Mouse (Mus musculus) stomach, embryonic 14.5 days (tissue): ENCODE results near the gene Knop1. TPM values are rescaled to one million over a fixed set of nuclear protein-coding genes. Genes with fewer than 3 reads are reported as not detected.

Source experiments
- ATAC-seq: fragments of 200-750 bp; cut with Nextera tagmentation; 2 replicates; pipeline ENCODE4 v1.8.0; 2017; ENCODE audit warnings: low read depth, moderate TSS enrichment; ENCODE audit not compliant: insufficient number of reproducible peaks, insufficient read depth, low FRiP score
- H3K27ac ChIP-seq: fragments of 300-500 bp; sonication (generic); 2 replicates; pipeline ENCODE4 v1.5.1; 2014; ENCODE audit warnings: mild to moderate bottlenecking, low read length, moderate library complexity, mixed read lengths
- H3K27me3 ChIP-seq: fragments of 300-500 bp; sonication (generic); 2 replicates; pipeline ENCODE4 v1.6.1; 2014; ENCODE audit warnings: low read length, control low read depth, mixed read lengths; ENCODE audit not compliant: control insufficient read depth, insufficient read depth
- H3K36me3 ChIP-seq: fragments of 300-500 bp; sonication (generic); 2 replicates; pipeline ENCODE4 v1.6.1; 2014; ENCODE audit warnings: mild to moderate bottlenecking, control low read depth, low read length, moderate library complexity, mixed read lengths; ENCODE audit not compliant: control insufficient read depth, insufficient read depth
- H3K4me1 ChIP-seq: fragments of 300-500 bp; sonication (generic); 2 replicates; pipeline ENCODE4 v1.6.1; 2014; ENCODE audit warnings: low read length, control low read depth, mixed read lengths; ENCODE audit not compliant: control insufficient read depth, insufficient read depth
- H3K4me2 ChIP-seq: fragments of 300-500 bp; sonication (generic); replicated peaks from 2 replicates; pipeline ENCODE4 v1.6.1; 2014; ENCODE audit warnings: low read depth, low read length, control low read depth
- H3K4me3 ChIP-seq: fragments of 300-500 bp; sonication (generic); 2 replicates; pipeline ENCODE4 v1.5.1; 2014; ENCODE audit warnings: low read depth, low read length, control low read depth
- H3K9ac ChIP-seq: fragments of 300-500 bp; sonication (generic); replicated peaks from 2 replicates; pipeline ENCODE4 v1.6.1; 2014; ENCODE audit warnings: low read depth, mild to moderate bottlenecking, control low read depth, low read length, moderate library complexity, mixed read lengths
- H3K9me3 ChIP-seq: fragments of 300-500 bp; sonication (generic); 2 replicates; pipeline ENCODE4 v1.6.1; 2016; ENCODE audit warnings: low read depth, low read length, control low read depth; ENCODE audit not compliant: control insufficient read depth
- WGBS: fragments of 180-500 bp; shearing (Covaris S2); extraction: QIAGEN DNeasy Blood & Tissue Kit; methylation state at CpG from one replicate; pipeline ENCODE4 v1.1.7; 2014; 5-methylcytosine and 5-hydroxymethylcytosine counted together
- polyA plus RNA-seq: library from polyadenylated mRNA; unstranded; fragments of >200 nt; fragmentation: Nextera tagmentation; extraction: Ambion mirVana; gene quantifications from 2 replicates; pipeline ENCODE4 v1.2.1, GENCODE M21; 2014

The Knop1 gene
- polyA plus RNA-seq, 1 experiment from 2014 or later: 108 TPM

GRCm38 (mm10) chr7:118841796-118842195, 14.3 kb downstream of the Knop1 start:
- ATAC-seq: no peak
- Histone ChIP-seq H3K36me3 (peaks cover 60% of the 10 kb centered on the region), H3K4me2 (no peak overlapping the region), H3K4me1 (no peaks in the 10 kb centered on the region), H3K27me3 (no peaks in the 10 kb centered on the region), H3K9ac (no peak overlapping the region), H3K9me3 (no peaks in the 10 kb centered on the region), H3K27ac (no peak overlapping the region), H3K4me3 (no peak overlapping the region)
- WGBS: 47% methylated on average over 1 of the region's 1 CpGs

DNA sequence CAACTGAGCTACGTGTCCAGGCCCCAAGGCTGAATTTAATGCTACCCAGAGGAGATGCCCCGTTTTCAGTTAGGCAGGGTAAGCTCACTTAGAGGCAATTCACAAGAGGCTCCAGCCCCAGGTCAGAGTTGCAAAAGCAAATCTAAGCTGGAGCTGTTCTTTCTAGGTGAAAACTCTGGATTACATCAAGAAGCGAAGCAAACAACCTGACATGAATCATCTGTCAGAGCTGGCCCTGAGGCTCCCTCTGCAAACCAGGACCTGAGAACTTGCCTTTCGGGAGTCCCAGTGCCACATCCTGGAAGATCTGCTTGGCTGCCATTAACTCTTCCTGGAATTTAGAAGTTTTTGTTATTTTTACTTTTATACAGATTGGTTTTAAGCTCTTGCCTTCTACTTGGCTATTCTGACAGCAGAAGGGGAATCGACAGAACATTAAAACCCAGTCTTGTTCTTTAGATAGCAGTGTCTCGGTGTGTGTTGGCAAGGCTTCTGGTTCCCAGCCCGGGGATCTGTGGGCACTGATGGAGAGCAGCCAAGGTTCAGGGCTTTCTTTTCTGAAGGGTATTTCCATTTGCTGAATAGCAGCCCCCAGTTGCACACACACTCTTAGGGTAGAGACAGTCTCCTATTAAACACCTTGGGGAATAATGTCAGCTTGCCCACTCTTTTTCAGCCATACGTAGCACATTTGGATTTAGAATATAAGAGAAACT, 14.9 kb downstream of the Knop1 start:
- Histone ChIP-seq H3K4me1 (no peaks in the 10 kb centered on the region), H3K27me3 (no peaks in the 10 kb centered on the region), H3K27ac (no peak overlapping the region), H3K4me2 (no peak overlapping the region), H3K9ac (no peak overlapping the region), H3K4me3 (no peak overlapping the region), H3K9me3 (no peaks in the 10 kb centered on the region), H3K36me3 (peaks cover 59% of the 10 kb centered on the region)
- WGBS: 71% methylated on average over 8 of the region's 8 CpGs
- no peak for ATAC-seq

- Histone ChIP-seq H3K9me3 (no peaks in the 10 kb centered on the region), H3K9ac (no peak overlapping the region), H3K4me2 (no peak overlapping the region), H3K27me3 (no peaks in the 10 kb centered on the region), H3K36me3 (peaks cover 38% of the 10 kb centered on the region; the same call in 1 of the 2 replicates), H3K4me3 (no peak overlapping the region), H3K27ac (no peak overlapping the region), H3K4me1 (no peaks in the 10 kb centered on the region)
- no peak for ATAC-seq
- WGBS: 92% methylated on average over 5 of the region's 5 CpGs
Measured at GRCm38 (mm10) chr7:118837901-118838300, 18.2 kb downstream of the Knop1 start.

DNA sequence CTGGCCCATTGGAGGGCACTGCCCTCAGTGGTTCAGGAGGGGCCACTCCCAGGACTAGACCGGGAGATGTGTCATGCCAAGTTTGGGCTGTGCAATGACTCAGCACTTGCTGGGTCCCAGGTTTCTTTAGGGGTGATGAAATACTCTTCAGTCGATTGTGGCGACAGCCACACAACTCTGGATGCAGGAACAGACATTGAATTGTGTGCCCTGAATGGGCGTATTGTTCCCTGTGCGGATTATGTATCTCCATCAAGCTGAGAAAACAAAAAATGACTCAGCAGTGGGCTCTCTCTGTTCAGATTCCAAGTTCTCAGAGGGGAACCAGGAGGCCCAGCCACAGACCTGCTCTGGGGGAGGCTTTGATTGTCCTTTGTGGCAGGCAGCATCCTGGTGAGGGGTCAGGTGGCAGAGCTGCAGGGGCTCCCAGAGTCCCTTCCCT, 28.1 kb downstream of the Knop1 start:
- no peak for ATAC-seq
- 69% methylated on average over 5 of the region's 5 CpGs for WGBS

DNA sequence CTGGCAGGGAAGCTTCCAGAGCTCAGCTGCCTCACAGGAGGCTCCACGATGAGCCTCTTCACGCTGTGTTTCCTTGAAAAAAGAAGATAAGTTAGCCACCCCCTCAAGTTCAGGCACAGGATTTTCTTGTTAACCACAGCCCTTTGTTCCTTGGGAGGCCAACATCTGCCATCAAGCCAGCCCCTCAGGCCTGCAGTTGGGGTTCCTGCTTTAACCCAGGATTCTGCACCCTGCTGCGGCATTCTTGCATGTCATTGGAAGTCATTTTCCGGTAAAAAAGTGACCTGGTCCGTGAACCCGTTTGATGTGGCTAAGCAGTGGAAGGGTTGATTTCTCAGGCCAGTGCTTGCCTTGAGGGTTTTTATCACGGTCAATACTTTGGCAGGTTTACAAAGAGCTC, 31.6 kb downstream of the Knop1 start:
- WGBS: 65% methylated on average over 7 of the region's 7 CpGs

More for the DNA sequence above, 28.1 kb downstream of the Knop1 start:
- Histone ChIP-seq H3K4me3 (no peak overlapping the region), H3K4me1 (no peaks in the 10 kb centered on the region), H3K27ac (no peak overlapping the region), H3K4me2 (no peak overlapping the region), H3K27me3 (no peaks in the 10 kb centered on the region), H3K36me3 (peaks cover 11% of the 10 kb centered on the region; the same call in 1 of the 2 replicates), H3K9ac (no peak overlapping the region), H3K9me3 (no peaks in the 10 kb centered on the region)

DNA sequence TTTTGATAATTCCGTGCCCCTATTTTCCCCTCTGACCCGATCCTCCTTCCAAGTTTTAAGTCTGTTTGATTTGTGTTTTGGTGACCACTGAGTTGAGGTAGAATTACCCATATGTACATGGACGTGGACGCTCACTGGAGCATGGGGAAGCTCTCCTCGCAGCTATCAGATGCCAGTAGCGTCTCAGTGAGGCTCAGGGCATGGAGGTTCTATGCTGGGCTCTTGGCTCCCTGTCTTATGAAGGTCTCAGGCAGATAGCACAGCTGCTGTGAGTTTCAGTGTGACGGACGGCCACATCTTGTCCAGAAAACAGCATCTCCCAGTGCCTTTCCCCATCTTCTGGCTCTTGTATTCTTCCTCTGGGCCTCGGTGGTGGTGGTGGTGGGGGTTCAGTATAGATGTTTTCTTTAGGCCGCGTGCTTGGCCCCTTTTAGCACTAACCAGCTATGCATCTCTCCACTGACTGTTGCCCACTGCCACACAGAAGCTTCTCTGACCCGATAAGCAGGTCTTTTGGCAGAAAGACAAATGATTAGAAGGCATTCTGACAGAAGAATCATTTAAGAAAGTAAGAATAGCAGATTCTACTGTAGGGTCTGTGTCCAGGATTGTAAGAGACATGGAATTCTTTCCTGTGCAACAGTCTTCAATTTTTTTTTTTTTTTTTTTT, 34.0 kb downstream of the Knop1 start:
- WGBS: 90% methylated on average over 12 of the region's 12 CpGs
- no peaks in the 10 kb centered on the region for H3K27me3 ChIP-seq
- no peaks in the 10 kb centered on the region for H3K4me1 ChIP-seq
- no peak overlapping the region for H3K9ac ChIP-seq
- H3K27ac ChIP-seq: no peak overlapping the region
- peaks cover 16% of the 10 kb centered on the region; the same call in 1 of the 2 replicates for H3K36me3 ChIP-seq
- no peak overlapping the region for H3K4me2 ChIP-seq
- H3K9me3 ChIP-seq: no peaks in the 10 kb centered on the region
- H3K4me3 ChIP-seq: no peak overlapping the region
- ATAC-seq: no peak

More for the DNA sequence above, 31.6 kb downstream of the Knop1 start:
- peaks cover 11% of the 10 kb centered on the region; the same call in 1 of the 2 replicates for H3K36me3 ChIP-seq
- H3K9ac ChIP-seq: no peak overlapping the region
- ATAC-seq: no peak
- H3K4me2 ChIP-seq: no peak overlapping the region
- H3K4me3 ChIP-seq: no peak overlapping the region
- H3K4me1 ChIP-seq: no peaks in the 10 kb centered on the region
- no peak overlapping the region for H3K27ac ChIP-seq
- H3K27me3 ChIP-seq: no peaks in the 10 kb centered on the region
- H3K9me3 ChIP-seq: no peaks in the 10 kb centered on the region

DNA sequence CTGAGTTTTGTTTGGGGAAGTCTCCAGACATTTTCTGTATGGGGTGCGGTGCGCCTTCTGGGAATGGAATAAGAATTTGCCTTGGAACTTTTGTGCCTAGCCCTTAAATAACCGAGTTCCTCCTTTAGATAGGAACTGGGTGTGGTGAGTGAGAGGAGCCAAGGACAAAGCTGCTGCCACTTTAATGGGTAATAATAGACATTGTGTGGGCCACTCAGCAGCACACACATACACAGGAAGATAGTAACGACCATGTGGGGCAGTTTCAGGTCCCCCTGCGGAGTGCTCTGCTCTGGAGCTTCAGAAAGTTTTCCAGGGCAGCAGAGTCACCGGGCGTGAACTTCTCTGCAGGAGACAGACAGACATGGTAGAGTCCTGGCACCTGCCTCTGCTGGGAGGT, 34.7 kb downstream of the Knop1 start:
- no peak overlapping the region for H3K4me2 ChIP-seq
- no peak for ATAC-seq
- no peaks in the 10 kb centered on the region for H3K4me1 ChIP-seq
- no peaks in the 10 kb centered on the region for H3K9me3 ChIP-seq
- WGBS: 78% methylated on average over 7 of the region's 7 CpGs
- H3K27ac ChIP-seq: no peak overlapping the region
- H3K36me3 ChIP-seq: peaks cover 10% of the 10 kb centered on the region
- H3K9ac ChIP-seq: no peak overlapping the region
- H3K4me3 ChIP-seq: no peak overlapping the region
- H3K27me3 ChIP-seq: no peaks in the 10 kb centered on the region

DNA sequence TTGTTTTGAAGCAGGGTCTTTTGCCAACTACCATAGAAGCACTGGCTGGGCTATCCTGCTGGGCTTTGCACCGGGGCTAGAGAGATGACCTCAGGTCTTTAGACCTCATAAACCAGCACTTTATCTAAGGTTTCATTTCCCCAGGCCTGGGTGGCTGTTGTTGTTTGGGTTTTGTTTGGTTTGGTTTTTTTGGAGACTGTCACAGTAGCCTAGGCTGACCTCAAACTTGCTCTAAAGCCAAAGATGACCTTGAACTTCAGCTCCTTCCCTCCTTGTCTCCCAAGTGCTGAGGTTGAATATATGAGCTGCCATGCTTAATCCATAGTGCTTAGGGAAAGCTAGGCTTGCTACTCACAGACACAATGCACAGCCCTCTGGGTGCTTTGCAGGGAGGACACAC, 36.4 kb downstream of the Knop1 start:
- H3K9me3 ChIP-seq: no peaks in the 10 kb centered on the region
- 67% methylated on average over 1 of the region's 1 CpGs for WGBS
- no peaks in the 10 kb centered on the region for H3K4me1 ChIP-seq
- H3K4me3 ChIP-seq: no peak overlapping the region
- H3K4me2 ChIP-seq: no peak overlapping the region
- no peak for ATAC-seq
- H3K9ac ChIP-seq: no peak overlapping the region
- peaks cover 12% of the 10 kb centered on the region for H3K36me3 ChIP-seq
- no peaks in the 10 kb centered on the region for H3K27me3 ChIP-seq
- no peak overlapping the region for H3K27ac ChIP-seq
